Mouse (Mus musculus) embryonic fibroblast, embryonic 13.5 days (primary cell): ENCODE data around the gene Mmp27.

ENCODE experiments used
- CTCF ChIP-seq: IDR thresholded peaks from 2 replicates; pipeline ENCODE4 v1.5.1; 2011; ENCODE audit warnings: mild to moderate bottlenecking, control low read depth, low read length, moderate library complexity, borderline replicate concordance; ENCODE audit not compliant: insufficient read depth
- POLR2A ChIP-seq: IDR thresholded peaks from 2 replicates; pipeline ENCODE4 v1.6.1; 2011; ENCODE audit warnings: low read depth, mild to moderate bottlenecking, control low read depth, low read length, moderate library complexity

DNA sequence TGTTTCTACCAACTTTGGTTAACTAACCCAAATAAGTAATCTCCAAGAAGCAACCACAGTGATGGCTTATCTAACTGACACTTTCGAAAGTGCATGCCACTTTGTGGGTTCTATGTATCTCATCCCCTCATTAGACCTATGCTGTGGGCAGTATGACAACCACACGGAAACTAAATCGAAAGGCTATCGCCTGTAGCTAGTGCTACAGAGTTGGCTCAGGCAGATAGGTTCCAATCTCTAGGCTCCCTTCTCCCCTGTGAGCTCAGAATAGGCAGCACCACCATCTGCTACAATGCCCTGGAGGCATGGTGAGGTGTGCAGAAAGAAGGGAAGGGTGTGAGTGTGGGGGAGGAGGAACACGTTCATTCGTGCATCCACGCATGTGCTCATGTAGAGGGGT is 992 bp downstream of the Mmp27 start:
- TF ChIP-seq POLR2A (no peak), CTCF (no peak)
